Mouse (Mus musculus) neural tube, embryonic 10.5 days (tissue): ENCODE results near the gene Selenoh.
"Not testable (repeated sequence)": the region's sequence is repeated elsewhere in the genome, so short reads cannot be mapped to it uniquely, and the experiment has no call there.

Experiments
- DNase-seq: peaks from one replicate; pipeline ENCODE4 v3.0.0-alpha.2; 2017; ENCODE audit warnings: low spot score; ENCODE audit errors: extremely low spot score

Gene Selenoh

GRCm38 (mm10) chr2:84671535-84671934 is 965 bp upstream of the Selenoh start:
- DNase-seq: not testable (repeated sequence)

- no peak for DNase-seq
Measured at GRCm38 (mm10) chr2:84669828-84670568, 572 bp downstream of the Selenoh start.

GRCm38 (mm10) chr2:84666081-84666480 is 4.5 kb downstream of the Selenoh start:
- DNase-seq: no peak

GRCm38 (mm10) chr2:84662866-84663265 is 7.7 kb downstream of the Selenoh start:
- DNase-seq: peak; percentile 38

- DNase-seq: no peak
Measured at GRCm38 (mm10) chr2:84660253-84660652, 10.3 kb downstream of the Selenoh start.

- no peak for DNase-seq
Measured at GRCm38 (mm10) chr2:84658806-84659205, 11.8 kb downstream of the Selenoh start, which contains the start of gene Btbd18. Gene Btbd18 (plus strand): TSS chr2:84659079.

GRCm38 (mm10) chr2:84655864-84656263 is 14.7 kb downstream of the Selenoh start:
- no peak for DNase-seq

GRCm38 (mm10) chr2:84653354-84653753 is 17.2 kb downstream of the Selenoh start:
- DNase-seq: no peak

- peak; percentile 82 for DNase-seq
Measured at GRCm38 (mm10) chr2:84650464-84651195, 19.9 kb downstream of the Selenoh start, which contains the start of gene Ctnnd1. Gene Ctnnd1 (minus strand): TSS chr2:84650765.

- DNase-seq: peak; percentile 56
Measured at GRCm38 (mm10) chr2:84649674-84650073, 20.9 kb downstream of the Selenoh start.

GRCm38 (mm10) chr2:84648369-84648768 is 22.2 kb downstream of the Selenoh start:
- no peak for DNase-seq

- DNase-seq: no peak
Measured at GRCm38 (mm10) chr2:84647051-84647568, 23.5 kb downstream of the Selenoh start.

- DNase-seq: no peak
Measured at GRCm38 (mm10) chr2:84646138-84646537, 24.4 kb downstream of the Selenoh start.

GRCm38 (mm10) chr2:84640833-84641232 is 29.7 kb downstream of the Selenoh start:
- DNase-seq: no peak

GRCm38 (mm10) chr2:84638428-84639220 is 31.9 kb downstream of the Selenoh start:
- no peak for DNase-seq

- peak; percentile 27 for DNase-seq
Measured at GRCm38 (mm10) chr2:84637452-84638165, 33.0 kb downstream of the Selenoh start.

- peak; percentile 47 for DNase-seq
Measured at GRCm38 (mm10) chr2:84636231-84636741, 34.3 kb downstream of the Selenoh start.

GRCm38 (mm10) chr2:84635611-84636010 is 35.0 kb downstream of the Selenoh start:
- DNase-seq: peak; percentile 56

- no peak for DNase-seq
Measured at GRCm38 (mm10) chr2:84634934-84635482, 35.6 kb downstream of the Selenoh start.

- no peak for DNase-seq
Measured at GRCm38 (mm10) chr2:84634006-84634405, 36.6 kb downstream of the Selenoh start.
